Mouse (Mus musculus) bone marrow, adult 2 months (tissue): Measurements from ENCODE around the gene Grin2a.

ENCODE experiments used
- CTCF ChIP-seq: fragments of 200-500 bp; IDR thresholded peaks from 2 replicates; pipeline ENCODE4 v1.5.1; 2011; ENCODE audit warnings: low read length, control low read depth; ENCODE audit not compliant: control insufficient read depth, insufficient read depth
- POLR2A ChIP-seq: fragments of 200-500 bp; IDR thresholded peaks from 2 replicates; pipeline ENCODE4 v1.6.1; 2011; ENCODE audit warnings: low read depth, mild to moderate bottlenecking, control low read depth, low read length, borderline replicate concordance; ENCODE audit not compliant: control insufficient read depth

DNA sequence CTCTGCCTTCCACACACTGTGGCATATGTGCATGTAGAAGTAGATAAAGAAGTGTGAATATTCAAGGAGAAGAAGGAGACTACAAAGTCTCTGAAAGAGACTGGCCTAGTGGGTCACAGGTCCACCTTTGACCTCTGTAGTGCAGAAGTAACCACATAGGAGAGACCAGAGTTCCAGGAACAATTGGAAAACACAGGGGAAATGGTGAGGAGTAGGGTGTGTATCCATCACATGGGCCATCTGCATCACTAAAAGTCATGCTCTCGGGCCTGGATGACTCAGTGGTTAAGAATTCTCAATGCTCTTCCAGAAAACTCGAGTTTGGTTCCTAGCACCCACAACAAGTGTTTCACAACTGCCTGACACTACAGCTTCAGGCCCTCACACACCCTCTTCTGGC, 285.4 kb downstream of the Grin2a start:
- no peak for TF ChIP-seq POLR2A
- no peak for TF ChIP-seq CTCF
